Mouse (Mus musculus) intestine, postnatal 0 days (tissue): ENCODE measurements around the gene Rnf150. TPM values are rescaled to one million over a fixed set of nuclear protein-coding genes. Genes with fewer than 3 reads are reported as not detected.
A peak's percentile ranks its signal among the peaks of the same experiment; 100 is the strongest.

Source experiments
- ATAC-seq: fragments of 200-750 bp; cut with Nextera tagmentation; 2 replicates; pipeline ENCODE4 v1.8.0; 2017; ENCODE audit warnings: mild to moderate bottlenecking, moderate TSS enrichment, moderate library complexity
- H3K27ac ChIP-seq: fragments of 300-500 bp; sonication (generic); 2 replicates; pipeline ENCODE4 v1.5.1; 2014; ENCODE audit warnings: mild to moderate bottlenecking, low read depth, low read length, moderate library complexity
- H3K27me3 ChIP-seq: fragments of 300-500 bp; sonication (generic); replicated peaks from 2 replicates; pipeline ENCODE4 v1.6.1; 2014; ENCODE audit warnings: low read length, mixed read lengths; ENCODE audit not compliant: control insufficient read depth, insufficient read depth
- H3K36me3 ChIP-seq: fragments of 300-500 bp; sonication (generic); 2 replicates; pipeline ENCODE4 v1.6.1; 2014; ENCODE audit warnings: mild to moderate bottlenecking, moderate library complexity; ENCODE audit not compliant: control insufficient read depth, insufficient read depth
- H3K4me1 ChIP-seq: fragments of 300-500 bp; sonication (generic); replicated peaks from 2 replicates; pipeline ENCODE4 v1.6.1; 2014; ENCODE audit warnings: antibody characterized with exemption, low read length, mixed read lengths; ENCODE audit not compliant: control insufficient read depth, insufficient read depth
- H3K4me2 ChIP-seq: fragments of 300-500 bp; sonication (generic); replicated peaks from 2 replicates; pipeline ENCODE4 v1.6.1; 2014; ENCODE audit warnings: low read depth, mild to moderate bottlenecking, moderate library complexity
- H3K4me3 ChIP-seq: fragments of 300-500 bp; sonication (generic); 2 replicates; pipeline ENCODE4 v1.5.1; 2014; ENCODE audit warnings: low read depth, low read length
- H3K9ac ChIP-seq: fragments of 300-500 bp; sonication (generic); 2 replicates; pipeline ENCODE4 v1.6.1; 2014; ENCODE audit warnings: mild to moderate bottlenecking, low read depth, low read length
- H3K9me3 ChIP-seq: fragments of 300-500 bp; sonication (generic); 2 replicates; pipeline ENCODE4 v1.6.1; 2016; ENCODE audit warnings: mixed run types; ENCODE audit not compliant: control insufficient read depth
- CTCF ChIP-seq: sonication (generic); IDR thresholded peaks from 2 replicates; pipeline ENCODE4 v1.5.1; 2016; ENCODE audit warnings: low read depth, mild to moderate bottlenecking, control low read depth, antibody characterized with exemption, moderate library complexity
- WGBS: fragments of 180-500 bp; shearing (Covaris S2); extraction: QIAGEN DNeasy Blood & Tissue Kit; methylation state at CpG from one replicate; pipeline ENCODE4 v1.1.7; 2014; 5-methylcytosine and 5-hydroxymethylcytosine counted together
- polyA plus RNA-seq: library from polyadenylated mRNA; unstranded; fragments of >200 nt; fragmentation: Nextera tagmentation; extraction: Ambion mirVana; gene quantifications from 2 replicates; pipeline ENCODE4 v1.2.1, GENCODE M21; 2015

The Rnf150 gene
- polyA plus RNA-seq, 1 experiment from 2014 or later, result 0.53 TPM

GRCm38 (mm10) chr8:82982873-82983272 lies 119.7 kb downstream of the Rnf150 start:
- Histone ChIP-seq H3K27ac (no peak overlapping the region), H3K9me3 (no peaks in the 10 kb centered on the region), H3K4me3 (no peak overlapping the region), H3K27me3 (no peaks in the 10 kb centered on the region), H3K9ac (no peak overlapping the region), H3K4me1 (no peaks in the 10 kb centered on the region), H3K36me3 (no peaks in the 10 kb centered on the region), H3K4me2 (no peak overlapping the region)
- no peak for ATAC-seq
- 50% methylated on average over 1 of the region's 1 CpGs for WGBS
- no peak for TF ChIP-seq CTCF

- 63% methylated on average over 5 of the region's 5 CpGs for WGBS
- Histone ChIP-seq H3K36me3 (no peaks in the 10 kb centered on the region), H3K9ac (no peak overlapping the region), H3K27me3 (no peaks in the 10 kb centered on the region), H3K4me1 (no peaks in the 10 kb centered on the region), H3K4me2 (no peak overlapping the region), H3K4me3 (no peak overlapping the region), H3K9me3 (no peaks in the 10 kb centered on the region), H3K27ac (no peak overlapping the region)
- TF ChIP-seq CTCF, result no peak
- ATAC-seq, result no peak
These were observed 120.1 kb downstream of the Rnf150 start for GRCm38 (mm10) chr8:82983301-82983700.

- TF ChIP-seq CTCF, result no peak
- no peak for ATAC-seq
- Histone ChIP-seq H3K4me1 (no peaks in the 10 kb centered on the region), H3K27me3 (no peaks in the 10 kb centered on the region), H3K4me2 (no peak overlapping the region), H3K27ac (no peak overlapping the region), H3K4me3 (no peak overlapping the region), H3K36me3 (no peaks in the 10 kb centered on the region), H3K9ac (no peak overlapping the region), H3K9me3 (no peaks in the 10 kb centered on the region)
- 65% methylated on average over 4 of the region's 4 CpGs for WGBS
These were observed 128.9 kb downstream of the Rnf150 start for GRCm38 (mm10) chr8:82992093-82992492.

GRCm38 (mm10) chr8:82995727-82996438 lies 132.7 kb downstream of the Rnf150 start:
- Histone ChIP-seq H3K4me3 (no peak overlapping the region), H3K4me2 (no peak overlapping the region), H3K27ac (no peak overlapping the region), H3K9me3 (no peaks in the 10 kb centered on the region), H3K36me3 (no peaks in the 10 kb centered on the region), H3K4me1 (no peaks in the 10 kb centered on the region), H3K9ac (no peak overlapping the region), H3K27me3 (no peaks in the 10 kb centered on the region)
- no peak for TF ChIP-seq CTCF
- ATAC-seq, result no peak
- 46% methylated on average over 3 of the region's 3 CpGs for WGBS

- peak; percentile 17; the same call in 1 of the 2 replicates for TF ChIP-seq CTCF
- H3K4me1 ChIP-seq, result no peaks in the 10 kb centered on the region
- no peak overlapping the region for H3K9ac ChIP-seq
- ATAC-seq, result no peak
- no peaks in the 10 kb centered on the region for H3K36me3 ChIP-seq
- H3K4me2 ChIP-seq, result no peak overlapping the region
- no peak overlapping the region for H3K27ac ChIP-seq
- no peaks in the 10 kb centered on the region for H3K27me3 ChIP-seq
- WGBS, result 71% methylated on average over 3 of the region's 3 CpGs
- no peak overlapping the region for H3K4me3 ChIP-seq
- no peaks in the 10 kb centered on the region for H3K9me3 ChIP-seq
These were observed 133.7 kb downstream of the Rnf150 start for GRCm38 (mm10) chr8:82996843-82997242.

- Histone ChIP-seq H3K4me3 (no peak overlapping the region), H3K27ac (no peak overlapping the region), H3K4me2 (no peak overlapping the region), H3K9me3 (no peaks in the 10 kb centered on the region), H3K27me3 (no peaks in the 10 kb centered on the region), H3K4me1 (no peaks in the 10 kb centered on the region), H3K9ac (no peak overlapping the region), H3K36me3 (no peaks in the 10 kb centered on the region)
- no peak for ATAC-seq
- 62% methylated on average over 2 of the region's 2 CpGs for WGBS
- TF ChIP-seq CTCF, result no peak
These were observed 135.6 kb downstream of the Rnf150 start for GRCm38 (mm10) chr8:82998778-82999177.
